Mouse (Mus musculus): ENCODE data around the gene Sh3pxd2b. TPM values are rescaled to one million over a fixed set of nuclear protein-coding genes. Genes with fewer than 3 reads are reported as not detected.

The Sh3pxd2b gene
- polyA plus RNA-seq, 1 experiment from 2014 or later = 23.7 TPM

- Histone ChIP-seq H3K4me3 (ENCODE audit: low read depth, low read length) (no peak overlapping the region), H3K4me1 (ENCODE audit: control insufficient read depth, insufficient read depth, low read length) (no peaks in the 10 kb centered on the region), H3K27ac (ENCODE audit: low read depth, low read length) (no peak overlapping the region), H3K9ac (ENCODE audit: low read length) (no peak overlapping the region), H3K4me2 (ENCODE audit: low read depth) (no peak overlapping the region), H3K27me3 (ENCODE audit: control insufficient read depth, insufficient read depth, low read length) (no peaks in the 10 kb centered on the region), H3K9me3 (ENCODE audit: control insufficient read depth, low read length) (no peaks in the 10 kb centered on the region), H3K36me3 (ENCODE audit: control insufficient read depth, insufficient read depth, low read length) (peaks cover 24% of the 10 kb centered on the region)
- DNase-seq (ENCODE audit: low spot score) = no peak
- 87% methylated on average over 5 of the region's 5 CpGs for WGBS
- no peak for ATAC-seq (ENCODE audit: insufficient read depth, low FRiP score, low TSS enrichment)
Observed at GRCm38 (mm10) chr11:32420001-32420400, 72.4 kb downstream of the Sh3pxd2b start.

- DNase-seq (ENCODE audit: low spot score) (no peak), ATAC-seq (ENCODE audit: insufficient read depth, low FRiP score, low TSS enrichment) (no peak)
- H3K9me3 ChIP-seq (ENCODE audit: control insufficient read depth, low read length) = no peaks in the 10 kb centered on the region
- H3K27me3 ChIP-seq (ENCODE audit: control insufficient read depth, insufficient read depth, low read length) = no peaks in the 10 kb centered on the region
- peaks cover 20% of the 10 kb centered on the region for H3K36me3 ChIP-seq (ENCODE audit: control insufficient read depth, insufficient read depth, low read length)
- H3K4me1 ChIP-seq (ENCODE audit: control insufficient read depth, insufficient read depth, low read length) = no peaks in the 10 kb centered on the region
- no peak overlapping the region for H3K4me3 ChIP-seq (ENCODE audit: low read depth, low read length)
- no peak overlapping the region for H3K27ac ChIP-seq (ENCODE audit: low read depth, low read length)
- H3K4me2 ChIP-seq (ENCODE audit: low read depth) = no peak overlapping the region
- H3K9ac ChIP-seq (ENCODE audit: low read length) = no peak overlapping the region
- 86% methylated on average over 12 of the region's 12 CpGs for WGBS
Observed at GRCm38 (mm10) chr11:32423311-32423710, 75.7 kb downstream of the Sh3pxd2b start.

GRCm38 (mm10) chr11:32424600-32424999 lies 77.0 kb downstream of the Sh3pxd2b start:
- no peak overlapping the region for H3K4me2 ChIP-seq (ENCODE audit: low read depth)

GRCm38 (mm10) chr11:32425043-32425658 lies 77.5 kb downstream of the Sh3pxd2b start:
- no peaks in the 10 kb centered on the region for H3K4me1 ChIP-seq (ENCODE audit: control insufficient read depth, insufficient read depth, low read length)
- no peak overlapping the region for H3K4me2 ChIP-seq (ENCODE audit: low read depth)
- peaks cover 18% of the 10 kb centered on the region for H3K36me3 ChIP-seq (ENCODE audit: control insufficient read depth, insufficient read depth, low read length)
- no peak for DNase-seq (ENCODE audit: low spot score)
- ATAC-seq (ENCODE audit: insufficient read depth, low FRiP score, low TSS enrichment) = no peak
- no peaks in the 10 kb centered on the region for H3K9me3 ChIP-seq (ENCODE audit: control insufficient read depth, low read length)
- H3K27ac ChIP-seq (ENCODE audit: low read depth, low read length) = no peak overlapping the region
- 82% methylated on average over 10 of the region's 10 CpGs for WGBS
- H3K27me3 ChIP-seq (ENCODE audit: control insufficient read depth, insufficient read depth, low read length) = no peaks in the 10 kb centered on the region
- no peak overlapping the region for H3K9ac ChIP-seq (ENCODE audit: low read length)
- no peak overlapping the region for H3K4me3 ChIP-seq (ENCODE audit: low read depth, low read length)

More at GRCm38 (mm10) chr11:32424600-32424999, 77.0 kb downstream of the Sh3pxd2b start:
- Histone ChIP-seq H3K4me1 (ENCODE audit: control insufficient read depth, insufficient read depth, low read length) (no peaks in the 10 kb centered on the region), H3K9me3 (ENCODE audit: control insufficient read depth, low read length) (no peaks in the 10 kb centered on the region), H3K36me3 (ENCODE audit: control insufficient read depth, insufficient read depth, low read length) (peaks cover 19% of the 10 kb centered on the region), H3K27me3 (ENCODE audit: control insufficient read depth, insufficient read depth, low read length) (no peaks in the 10 kb centered on the region), H3K4me3 (ENCODE audit: low read depth, low read length) (no peak overlapping the region), H3K9ac (ENCODE audit: low read length) (no peak overlapping the region), H3K27ac (ENCODE audit: low read depth, low read length) (no peak overlapping the region)
- no peak for ATAC-seq (ENCODE audit: insufficient read depth, low FRiP score, low TSS enrichment)
- no peak for DNase-seq (ENCODE audit: low spot score)
- WGBS = 89% methylated on average over 4 of the region's 4 CpGs

- H3K9ac ChIP-seq (ENCODE audit: low read length) = no peak overlapping the region
- DNase-seq (ENCODE audit: low spot score) (no peak), ATAC-seq (ENCODE audit: insufficient read depth, low FRiP score, low TSS enrichment) (no peak)
- H3K4me1 ChIP-seq (ENCODE audit: control insufficient read depth, insufficient read depth, low read length) = no peaks in the 10 kb centered on the region
- 63% methylated on average over 7 of the region's 7 CpGs for WGBS
- H3K36me3 ChIP-seq (ENCODE audit: control insufficient read depth, insufficient read depth, low read length) = peaks cover 6% of the 10 kb centered on the region
- no peak overlapping the region for H3K27ac ChIP-seq (ENCODE audit: low read depth, low read length)
- no peaks in the 10 kb centered on the region for H3K9me3 ChIP-seq (ENCODE audit: control insufficient read depth, low read length)
- H3K4me3 ChIP-seq (ENCODE audit: low read depth, low read length) = no peak overlapping the region
- no peaks in the 10 kb centered on the region for H3K27me3 ChIP-seq (ENCODE audit: control insufficient read depth, insufficient read depth, low read length)
- no peak overlapping the region for H3K4me2 ChIP-seq (ENCODE audit: low read depth)
Observed at GRCm38 (mm10) chr11:32427537-32427936, 79.9 kb downstream of the Sh3pxd2b start.

GRCm38 (mm10) chr11:32435410-32436060 lies 87.9 kb downstream of the Sh3pxd2b start:
- no peaks in the 10 kb centered on the region for H3K27me3 ChIP-seq (ENCODE audit: control insufficient read depth, insufficient read depth, low read length)
- H3K4me2 ChIP-seq (ENCODE audit: low read depth) = no peak overlapping the region
- no peaks in the 10 kb centered on the region for H3K36me3 ChIP-seq (ENCODE audit: control insufficient read depth, insufficient read depth, low read length)
- H3K9me3 ChIP-seq (ENCODE audit: control insufficient read depth, low read length) = no peaks in the 10 kb centered on the region
- no peak overlapping the region for H3K9ac ChIP-seq (ENCODE audit: low read length)
- DNase-seq (ENCODE audit: low spot score) = peak; percentile 48
- 59% methylated on average over 6 of the region's 6 CpGs for WGBS
- no peak for ATAC-seq (ENCODE audit: insufficient read depth, low FRiP score, low TSS enrichment)
- no peaks in the 10 kb centered on the region for H3K4me1 ChIP-seq (ENCODE audit: control insufficient read depth, insufficient read depth, low read length)
- H3K27ac ChIP-seq (ENCODE audit: low read depth, low read length) = no peak overlapping the region
- no peak overlapping the region for H3K4me3 ChIP-seq (ENCODE audit: low read depth, low read length)

- Histone ChIP-seq H3K27ac (ENCODE audit: low read depth, low read length) (no peak overlapping the region), H3K4me2 (ENCODE audit: low read depth) (no peak overlapping the region), H3K9me3 (ENCODE audit: control insufficient read depth, low read length) (no peaks in the 10 kb centered on the region), H3K9ac (ENCODE audit: low read length) (no peak overlapping the region), H3K4me3 (ENCODE audit: low read depth, low read length) (no peak overlapping the region), H3K36me3 (ENCODE audit: control insufficient read depth, insufficient read depth, low read length) (no peaks in the 10 kb centered on the region), H3K27me3 (ENCODE audit: control insufficient read depth, insufficient read depth, low read length) (no peaks in the 10 kb centered on the region), H3K4me1 (ENCODE audit: control insufficient read depth, insufficient read depth, low read length) (no peaks in the 10 kb centered on the region)
- no peak for DNase-seq (ENCODE audit: low spot score)
- ATAC-seq (ENCODE audit: insufficient read depth, low FRiP score, low TSS enrichment) = no peak
- 74% methylated on average over 3 of the region's 3 CpGs for WGBS
Observed at GRCm38 (mm10) chr11:32442576-32442975, 95.0 kb downstream of the Sh3pxd2b start.

GRCm38 (mm10) chr11:32444266-32444665 lies 96.6 kb downstream of the Sh3pxd2b start:
- H3K4me3 ChIP-seq (ENCODE audit: low read depth, low read length) = no peak overlapping the region
- no peaks in the 10 kb centered on the region for H3K27me3 ChIP-seq (ENCODE audit: control insufficient read depth, insufficient read depth, low read length)
- H3K36me3 ChIP-seq (ENCODE audit: control insufficient read depth, insufficient read depth, low read length) = no peaks in the 10 kb centered on the region
- H3K4me1 ChIP-seq (ENCODE audit: control insufficient read depth, insufficient read depth, low read length) = no peaks in the 10 kb centered on the region
- no peaks in the 10 kb centered on the region for H3K9me3 ChIP-seq (ENCODE audit: control insufficient read depth, low read length)
- 30% methylated on average over 1 of the region's 1 CpGs for WGBS
- no peak overlapping the region for H3K9ac ChIP-seq (ENCODE audit: low read length)
- DNase-seq (ENCODE audit: low spot score) (no peak), ATAC-seq (ENCODE audit: insufficient read depth, low FRiP score, low TSS enrichment) (no peak)
- no peak overlapping the region for H3K27ac ChIP-seq (ENCODE audit: low read depth, low read length)
- H3K4me2 ChIP-seq (ENCODE audit: low read depth) = no peak overlapping the region

- Histone ChIP-seq H3K4me1 (ENCODE audit: control insufficient read depth, insufficient read depth, low read length) (no peaks in the 10 kb centered on the region), H3K27me3 (ENCODE audit: control insufficient read depth, insufficient read depth, low read length) (no peaks in the 10 kb centered on the region), H3K4me3 (ENCODE audit: low read depth, low read length) (no peak overlapping the region), H3K9me3 (ENCODE audit: control insufficient read depth, low read length) (no peaks in the 10 kb centered on the region), H3K4me2 (ENCODE audit: low read depth) (no peak overlapping the region), H3K27ac (ENCODE audit: low read depth, low read length) (no peak overlapping the region), H3K9ac (ENCODE audit: low read length) (no peak overlapping the region), H3K36me3 (ENCODE audit: control insufficient read depth, insufficient read depth, low read length) (no peaks in the 10 kb centered on the region)
- WGBS = 65% methylated on average over 1 of the region's 1 CpGs
- ATAC-seq (ENCODE audit: insufficient read depth, low FRiP score, low TSS enrichment) = no peak
- no peak for DNase-seq (ENCODE audit: low spot score)
Observed at GRCm38 (mm10) chr11:32445135-32445534, 97.5 kb downstream of the Sh3pxd2b start.

All from neural tube, embryonic 11.5 days (tissue).